Mouse (Mus musculus): ENCODE measurements at regions not wholly inside any gene's neighbourhood (a gene's known extent, or its start where the extent isn't known, plus 50 kb on each side); places are given as distances from the start of the nearest gene placed in this dataset.

DNA sequence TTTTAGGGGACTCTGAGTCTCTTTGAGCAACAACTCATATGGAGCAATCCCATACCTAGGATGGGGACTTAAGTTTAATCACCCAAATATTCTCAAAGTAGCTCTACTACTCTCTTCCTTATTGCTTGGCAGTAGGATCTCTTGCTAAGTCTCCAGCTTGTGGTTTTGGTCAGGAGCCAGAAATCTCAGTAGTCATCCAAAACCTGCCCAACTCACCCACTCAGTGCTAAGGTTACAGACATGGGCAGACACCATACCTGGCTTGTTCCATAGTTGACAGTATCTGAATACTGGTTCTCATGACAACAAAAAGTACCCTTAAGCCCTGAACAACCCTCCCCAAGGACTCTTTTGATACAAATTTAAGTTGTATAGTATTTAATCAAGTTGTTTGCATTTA, 288.7 kb downstream of the Gm11146 start:
- no peak overlapping the region for H3K4me3 ChIP-seq (ENCODE audit: low read depth, low read length)
- no peak overlapping the region for H3K27ac ChIP-seq (ENCODE audit: low read depth, low read length)
- H3K9ac ChIP-seq (ENCODE audit: low read depth, low read length), result no peak overlapping the region
- DNase-seq (ENCODE audit: low spot score) (no peak), ATAC-seq (ENCODE audit: low FRiP score) (no peak)
- H3K4me2 ChIP-seq (replicated peaks; ENCODE audit: low read depth, low read length), result no peak overlapping the region
- H3K4me1 ChIP-seq (replicated peaks; ENCODE audit: control insufficient read depth, insufficient read depth, low read length), result no peaks in the 10 kb centered on the region
- no peaks in the 10 kb centered on the region for H3K36me3 ChIP-seq (ENCODE audit: control insufficient read depth, insufficient read depth, low read length)
- H3K9me3 ChIP-seq (ENCODE audit: control insufficient read depth, low read length), result no peaks in the 10 kb centered on the region
- H3K27me3 ChIP-seq (ENCODE audit: control insufficient read depth, insufficient read depth, low read length), result no peaks in the 10 kb centered on the region

DNA sequence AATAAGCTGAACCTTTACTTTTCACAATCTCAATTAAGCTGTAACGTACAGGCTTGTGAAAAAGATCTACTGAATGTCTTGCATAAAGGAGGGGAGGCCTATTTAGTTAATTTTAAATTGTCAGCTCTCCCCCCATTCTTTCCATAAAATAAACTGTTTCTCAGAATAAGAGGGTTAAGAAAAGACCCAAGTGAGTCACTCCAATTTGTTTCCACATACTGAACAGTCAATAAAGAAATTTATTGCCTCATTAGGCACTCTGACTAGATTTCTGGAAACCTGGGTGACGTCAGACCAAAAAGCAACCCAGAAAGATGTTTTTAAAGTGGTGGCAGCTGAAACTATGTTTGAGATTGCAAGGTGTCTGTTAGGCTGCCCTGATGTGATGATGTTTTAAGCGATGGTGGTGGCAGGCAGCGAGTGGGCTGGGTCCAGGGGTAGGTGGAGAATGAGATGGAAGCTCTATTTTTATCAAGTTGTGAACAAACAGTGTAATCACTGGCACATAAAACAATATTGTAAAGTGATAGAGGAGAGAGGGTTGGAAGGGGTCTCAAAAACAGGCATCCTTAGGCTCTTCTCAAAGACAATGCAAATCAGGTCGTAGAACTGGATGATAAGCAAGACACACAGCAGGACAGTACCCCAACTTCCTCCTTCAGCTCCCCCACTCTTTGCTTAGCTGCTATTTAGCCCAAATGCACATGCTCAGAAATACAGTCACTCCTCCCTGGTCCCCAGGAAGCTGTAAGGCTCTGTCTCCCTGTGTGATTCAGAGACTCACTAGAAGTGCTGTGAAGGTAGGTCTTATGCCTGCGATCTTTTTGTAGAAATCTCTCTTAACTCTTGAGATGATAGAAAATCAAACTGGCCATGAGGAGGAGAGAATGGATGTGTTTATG, 288.0 kb downstream of the Usp25 start:
- ATAC-seq (ENCODE audit: low FRiP score) (no peak), DNase-seq (ENCODE audit: low spot score) (no peak)
- H3K9me3 ChIP-seq (ENCODE audit: control insufficient read depth, low read length), result no peaks in the 10 kb centered on the region
- H3K27me3 ChIP-seq (ENCODE audit: control insufficient read depth, insufficient read depth, low read length), result no peaks in the 10 kb centered on the region
- no peaks in the 10 kb centered on the region for H3K36me3 ChIP-seq (ENCODE audit: control insufficient read depth, insufficient read depth, low read length)
- no peak overlapping the region for H3K9ac ChIP-seq (ENCODE audit: low read depth, low read length)
- no peak overlapping the region for H3K4me3 ChIP-seq (ENCODE audit: low read depth, low read length)
- no peak overlapping the region for H3K27ac ChIP-seq (ENCODE audit: low read depth, low read length)
- no peak overlapping the region for H3K4me2 ChIP-seq (replicated peaks; ENCODE audit: low read depth, low read length)
- no peaks in the 10 kb centered on the region for H3K4me1 ChIP-seq (replicated peaks; ENCODE audit: control insufficient read depth, insufficient read depth, low read length)
- 73% methylated on average over 6 of the region's 6 CpGs for WGBS

DNA sequence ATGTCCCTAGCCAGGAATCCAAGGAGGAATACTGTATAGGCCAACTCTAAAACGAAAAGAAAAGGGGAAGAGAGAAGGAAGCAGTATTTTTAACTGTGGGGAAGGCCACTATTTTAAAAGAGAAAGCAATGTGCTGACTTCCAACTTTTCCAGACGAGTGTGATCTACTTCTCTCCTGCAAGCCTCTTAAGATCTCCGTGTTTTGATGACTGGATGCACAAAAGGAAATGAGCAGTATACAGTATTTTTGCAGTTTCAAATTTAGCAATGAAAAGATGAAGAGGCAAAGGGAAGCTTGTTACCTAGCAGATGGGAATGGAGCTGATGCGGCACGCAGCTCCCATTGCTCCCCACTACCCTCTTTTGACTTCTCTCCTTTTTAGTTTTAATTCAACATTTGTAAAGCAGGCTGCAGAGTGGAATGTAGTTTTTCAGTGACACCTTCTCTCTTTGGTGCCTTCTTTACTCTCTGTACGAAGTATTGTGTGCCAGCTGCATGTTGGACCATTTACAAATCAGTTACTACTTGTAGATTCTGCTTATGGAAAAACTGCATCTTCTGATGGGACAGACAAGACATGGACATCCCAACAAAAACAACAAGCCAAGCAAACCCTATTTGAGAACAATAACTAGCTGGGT, 287.2 kb downstream of the Usp25 start:
- 65% methylated on average over 6 of the region's 6 CpGs for WGBS
- ATAC-seq (ENCODE audit: low FRiP score), result no peak
- H3K27me3 ChIP-seq (ENCODE audit: control insufficient read depth, insufficient read depth, low read length), result no peaks in the 10 kb centered on the region
- no peaks in the 10 kb centered on the region for H3K4me1 ChIP-seq (replicated peaks; ENCODE audit: control insufficient read depth, insufficient read depth, low read length)
- H3K4me2 ChIP-seq (replicated peaks; ENCODE audit: low read depth, low read length), result no peak overlapping the region
- DNase-seq (ENCODE audit: low spot score), result no peak
- no peak overlapping the region for H3K9ac ChIP-seq (ENCODE audit: low read depth, low read length)
- no peak overlapping the region for H3K27ac ChIP-seq (ENCODE audit: low read depth, low read length)
- H3K9me3 ChIP-seq (ENCODE audit: control insufficient read depth, low read length), result no peaks in the 10 kb centered on the region
- H3K36me3 ChIP-seq (ENCODE audit: control insufficient read depth, insufficient read depth, low read length), result no peaks in the 10 kb centered on the region
- H3K4me3 ChIP-seq (ENCODE audit: low read depth, low read length), result no peak overlapping the region

DNA sequence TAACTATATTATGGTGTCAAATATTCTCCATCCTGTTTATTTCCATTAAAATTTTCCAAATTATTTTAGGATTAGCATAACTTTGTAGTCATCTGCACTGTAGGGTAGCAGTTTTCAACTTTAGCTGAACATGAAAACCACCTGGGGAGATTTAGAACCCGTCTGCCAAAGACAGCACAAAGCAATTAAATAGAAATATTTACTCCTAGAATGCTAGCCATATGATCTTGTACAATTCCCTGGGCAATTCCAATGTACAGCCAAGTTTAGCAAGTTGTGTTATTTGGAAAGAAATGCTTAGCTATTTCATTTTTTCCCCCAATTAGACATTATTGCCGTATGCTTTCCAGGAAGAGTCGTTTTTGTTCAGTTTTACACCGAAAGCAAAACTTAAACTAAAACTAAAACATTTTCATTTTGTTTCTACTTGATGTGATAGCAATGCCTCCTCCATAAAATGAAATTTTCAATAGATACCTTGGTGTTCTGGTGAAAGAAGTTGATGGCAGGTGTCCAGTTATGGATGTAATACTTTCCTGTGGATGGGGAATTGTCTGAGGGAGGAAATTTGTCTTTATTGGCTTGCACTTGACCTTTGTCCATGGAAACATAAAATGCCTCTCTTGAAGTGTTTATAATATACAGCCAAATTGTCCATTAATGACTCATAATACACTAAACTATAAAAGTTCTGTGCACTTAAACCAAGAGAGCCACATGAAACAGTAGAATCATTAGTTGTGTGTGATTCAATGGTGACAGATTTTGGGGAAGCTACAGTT, 282.3 kb downstream of the Usp25 start:
- no peak for ATAC-seq (ENCODE audit: low FRiP score)
- H3K4me2 ChIP-seq (replicated peaks; ENCODE audit: low read depth, low read length), result no peak overlapping the region
- WGBS, result 83% methylated on average over 4 of the region's 4 CpGs

DNA sequence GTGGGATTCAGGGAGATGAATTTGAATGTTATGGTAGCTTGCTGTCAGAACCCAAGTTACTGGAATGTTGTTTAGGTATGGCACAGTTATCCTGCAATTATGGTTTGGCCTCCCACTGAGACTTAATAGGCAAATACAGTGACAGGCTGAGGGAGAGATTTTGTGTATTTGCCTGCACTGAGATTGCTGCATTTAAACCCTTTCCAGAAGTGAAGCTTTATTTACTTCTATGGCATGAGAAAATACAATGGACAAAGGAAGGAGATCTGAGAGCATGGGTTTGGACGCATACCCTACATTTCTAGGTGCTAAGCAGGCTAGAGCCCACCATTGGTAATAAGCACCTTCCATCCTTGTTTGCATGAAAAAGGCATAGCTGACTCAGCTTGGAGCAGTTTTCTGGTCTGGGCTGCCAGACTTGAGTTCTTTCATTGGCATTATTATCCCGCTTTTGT, 278.8 kb downstream of the Usp25 start:
- H3K27me3 ChIP-seq (ENCODE audit: control insufficient read depth, insufficient read depth, low read length), result no peaks in the 10 kb centered on the region
- 90% methylated on average over 2 of the region's 2 CpGs for WGBS
- H3K4me1 ChIP-seq (replicated peaks; ENCODE audit: control insufficient read depth, insufficient read depth, low read length), result no peaks in the 10 kb centered on the region
- no peaks in the 10 kb centered on the region for H3K9me3 ChIP-seq (ENCODE audit: control insufficient read depth, low read length)
- no peak overlapping the region for H3K4me3 ChIP-seq (ENCODE audit: low read depth, low read length)
- no peak overlapping the region for H3K9ac ChIP-seq (ENCODE audit: low read depth, low read length)
- no peak overlapping the region for H3K27ac ChIP-seq (ENCODE audit: low read depth, low read length)
- no peak overlapping the region for H3K4me2 ChIP-seq (replicated peaks; ENCODE audit: low read depth, low read length)
- no peaks in the 10 kb centered on the region for H3K36me3 ChIP-seq (ENCODE audit: control insufficient read depth, insufficient read depth, low read length)
- no peak for ATAC-seq (ENCODE audit: low FRiP score)
- DNase-seq (ENCODE audit: low spot score), result no peak

More for the DNA sequence above, 282.3 kb downstream of the Usp25 start:
- H3K4me1 ChIP-seq (replicated peaks; ENCODE audit: control insufficient read depth, insufficient read depth, low read length), result no peaks in the 10 kb centered on the region
- DNase-seq (ENCODE audit: low spot score), result no peak
- H3K4me3 ChIP-seq (ENCODE audit: low read depth, low read length), result no peak overlapping the region
- H3K27ac ChIP-seq (ENCODE audit: low read depth, low read length), result no peak overlapping the region
- no peaks in the 10 kb centered on the region for H3K9me3 ChIP-seq (ENCODE audit: control insufficient read depth, low read length)
- H3K9ac ChIP-seq (ENCODE audit: low read depth, low read length), result no peak overlapping the region
- H3K27me3 ChIP-seq (ENCODE audit: control insufficient read depth, insufficient read depth, low read length), result no peaks in the 10 kb centered on the region
- H3K36me3 ChIP-seq (ENCODE audit: control insufficient read depth, insufficient read depth, low read length), result no peaks in the 10 kb centered on the region

DNA sequence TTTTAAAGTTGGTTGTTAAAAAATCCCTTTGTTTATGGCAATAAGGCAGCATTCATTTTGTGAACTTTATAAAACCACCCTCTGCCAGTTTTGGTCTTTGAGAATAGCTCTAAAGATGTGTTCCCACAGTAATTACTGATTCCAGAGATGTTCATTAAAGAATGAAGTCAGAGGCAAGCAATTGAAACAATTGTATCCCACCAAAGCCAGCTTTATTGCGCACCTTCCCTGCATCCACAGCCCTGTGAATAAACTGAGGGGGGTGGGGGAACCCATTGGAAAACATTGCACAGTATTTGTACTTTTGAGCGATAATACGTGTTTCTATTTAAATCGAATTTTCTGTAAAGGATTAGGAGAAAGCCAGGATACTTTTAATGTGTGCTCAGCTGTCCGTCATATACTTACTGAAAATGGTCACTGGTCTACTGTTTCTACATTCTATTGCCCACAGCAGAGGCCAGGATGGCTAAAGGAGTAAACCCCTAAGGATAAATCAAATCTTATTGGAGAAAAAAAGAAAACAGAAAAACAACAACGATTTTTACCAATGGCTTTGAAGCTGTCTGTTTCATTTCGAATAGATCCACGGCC, 278.3 kb downstream of the Usp25 start:
- no peaks in the 10 kb centered on the region for H3K4me1 ChIP-seq (replicated peaks; ENCODE audit: control insufficient read depth, insufficient read depth, low read length)
- H3K4me3 ChIP-seq (ENCODE audit: low read depth, low read length), result no peak overlapping the region
- H3K27me3 ChIP-seq (ENCODE audit: control insufficient read depth, insufficient read depth, low read length), result no peaks in the 10 kb centered on the region
- 86% methylated on average over 8 of the region's 8 CpGs for WGBS
- no peak overlapping the region for H3K9ac ChIP-seq (ENCODE audit: low read depth, low read length)
- no peak overlapping the region for H3K27ac ChIP-seq (ENCODE audit: low read depth, low read length)
- H3K36me3 ChIP-seq (ENCODE audit: control insufficient read depth, insufficient read depth, low read length), result no peaks in the 10 kb centered on the region
- DNase-seq (ENCODE audit: low spot score), result no peak
- ATAC-seq (ENCODE audit: low FRiP score), result no peak
- no peaks in the 10 kb centered on the region for H3K9me3 ChIP-seq (ENCODE audit: control insufficient read depth, low read length)
- no peak overlapping the region for H3K4me2 ChIP-seq (replicated peaks; ENCODE audit: low read depth, low read length)

DNA sequence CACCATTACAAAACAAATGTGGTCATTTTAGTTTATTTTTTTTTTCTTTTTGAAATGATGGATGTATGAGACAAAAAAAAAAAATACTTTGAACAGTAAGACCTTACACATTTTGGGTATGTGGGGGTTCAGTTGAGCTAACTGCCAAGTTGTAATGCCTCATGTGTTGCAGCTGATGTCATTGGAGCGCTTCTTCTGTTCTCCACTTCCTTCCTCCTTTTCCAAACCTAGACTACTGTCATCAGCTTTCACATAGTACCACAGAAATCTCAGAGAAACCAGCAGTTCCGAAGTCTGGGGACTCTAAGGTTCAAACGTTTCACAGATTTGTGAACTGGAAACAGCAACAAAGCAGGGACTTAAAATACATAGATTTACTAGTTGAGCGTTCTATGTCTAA, 270.7 kb downstream of the Usp25 start:
- H3K36me3 ChIP-seq (ENCODE audit: control insufficient read depth, insufficient read depth, low read length), result no peaks in the 10 kb centered on the region
- 89% methylated on average over 4 of the region's 4 CpGs for WGBS
- H3K4me3 ChIP-seq (ENCODE audit: low read depth, low read length), result no peak overlapping the region
- H3K27me3 ChIP-seq (ENCODE audit: control insufficient read depth, insufficient read depth, low read length), result no peaks in the 10 kb centered on the region
- no peaks in the 10 kb centered on the region for H3K9me3 ChIP-seq (ENCODE audit: control insufficient read depth, low read length)
- no peak overlapping the region for H3K9ac ChIP-seq (ENCODE audit: low read depth, low read length)
- ATAC-seq (ENCODE audit: low FRiP score) (no peak), DNase-seq (ENCODE audit: low spot score) (no peak)
- no peak overlapping the region for H3K27ac ChIP-seq (ENCODE audit: low read depth, low read length)
- no peaks in the 10 kb centered on the region for H3K4me1 ChIP-seq (replicated peaks; ENCODE audit: control insufficient read depth, insufficient read depth, low read length)
- H3K4me2 ChIP-seq (replicated peaks; ENCODE audit: low read depth, low read length), result no peak overlapping the region

DNA sequence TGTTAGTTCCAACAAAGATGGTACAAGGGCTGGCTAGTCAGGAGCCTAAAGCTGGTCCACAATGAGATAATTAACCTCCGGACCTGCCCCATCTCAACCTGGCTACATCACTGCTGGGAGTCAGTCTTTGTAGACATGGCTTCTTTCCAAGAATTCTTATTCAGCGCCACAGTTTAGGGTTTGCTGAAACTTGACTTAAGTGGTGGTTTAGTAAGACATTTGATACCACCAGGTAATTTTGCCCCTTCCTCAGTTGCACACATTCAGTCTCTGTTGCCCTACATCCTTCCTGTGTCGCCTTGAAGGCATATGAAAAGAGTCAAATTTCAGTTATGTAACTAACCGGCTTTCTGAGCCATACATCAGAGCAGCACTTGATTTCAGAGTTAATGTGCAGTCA, 266.4 kb downstream of the Usp25 start:
- H3K4me2 ChIP-seq (replicated peaks; ENCODE audit: low read depth, low read length), result no peak overlapping the region
- no peaks in the 10 kb centered on the region for H3K9me3 ChIP-seq (ENCODE audit: control insufficient read depth, low read length)
- DNase-seq (ENCODE audit: low spot score) (no peak), ATAC-seq (ENCODE audit: low FRiP score) (no peak)
- H3K4me3 ChIP-seq (ENCODE audit: low read depth, low read length), result no peak overlapping the region
- H3K27me3 ChIP-seq (ENCODE audit: control insufficient read depth, insufficient read depth, low read length), result no peaks in the 10 kb centered on the region
- no peaks in the 10 kb centered on the region for H3K36me3 ChIP-seq (ENCODE audit: control insufficient read depth, insufficient read depth, low read length)
- no peak overlapping the region for H3K9ac ChIP-seq (ENCODE audit: low read depth, low read length)
- 84% methylated on average over 4 of the region's 4 CpGs for WGBS
- H3K27ac ChIP-seq (ENCODE audit: low read depth, low read length), result no peak overlapping the region
- H3K4me1 ChIP-seq (replicated peaks; ENCODE audit: control insufficient read depth, insufficient read depth, low read length), result no peaks in the 10 kb centered on the region

Data from hindbrain, embryonic 11.5 days (tissue).